Mouse (Mus musculus) lung, postnatal 0 days (tissue): ENCODE results near the gene Zfyve19.

Experiments used
- CTCF ChIP-seq: IDR thresholded peaks from 2 replicates; pipeline ENCODE4 v1.5.1; 2016; ENCODE audit warnings: antibody characterized with exemption, mild to moderate bottlenecking
- EP300 ChIP-seq: IDR thresholded peaks from 2 replicates; pipeline ENCODE4 v1.6.1; 2016; ENCODE audit warnings: antibody characterized with exemption, mild to moderate bottlenecking, control low read depth

- no peak for TF ChIP-seq CTCF
- no peak for TF ChIP-seq EP300
Measured at GRCm38 (mm10) chr2:119209176-119209507, 725 bp downstream of the Zfyve19 start.
